Mouse (Mus musculus) liver, embryonic 12.5 days (tissue): ENCODE measurements at regions not wholly inside any gene's neighbourhood (a gene's known extent, or its start where the extent isn't known, plus 50 kb on each side); places are given as distances from the start of the nearest gene placed in this dataset.

Source experiments
- ATAC-seq: fragments of 200-750 bp; cut with Nextera tagmentation; 2 replicates; pipeline ENCODE4 v1.8.0; 2017; ENCODE audit warnings: moderate number of reproducible peaks, mild to moderate bottlenecking, moderate library complexity
- H3K27ac ChIP-seq: fragments of 300-500 bp; sonication (generic); 2 replicates; pipeline ENCODE4 v1.5.1; 2016; ENCODE audit warnings: mild to moderate bottlenecking
- H3K27me3 ChIP-seq: fragments of 300-500 bp; sonication (generic); replicated peaks from 2 replicates; pipeline ENCODE4 v1.6.1; 2016; ENCODE audit warnings: mild to moderate bottlenecking, moderate library complexity
- H3K36me3 ChIP-seq: fragments of 300-500 bp; sonication (generic); 2 replicates; pipeline ENCODE4 v1.6.1; 2016; ENCODE audit warnings: mild to moderate bottlenecking, moderate library complexity
- H3K4me1 ChIP-seq: fragments of 300-500 bp; sonication (generic); 2 replicates; pipeline ENCODE4 v1.6.1; 2016
- H3K4me2 ChIP-seq: fragments of 300-500 bp; sonication (generic); 2 replicates; pipeline ENCODE4 v1.6.1; 2016; ENCODE audit warnings: mild to moderate bottlenecking, moderate library complexity
- H3K4me3 ChIP-seq: fragments of 300-500 bp; sonication (generic); 2 replicates; pipeline ENCODE4 v1.5.1; 2016; ENCODE audit warnings: mild to moderate bottlenecking, moderate library complexity
- H3K9ac ChIP-seq: fragments of 300-500 bp; sonication (generic); 2 replicates; pipeline ENCODE4 v1.6.1; 2016; ENCODE audit warnings: mild to moderate bottlenecking, moderate library complexity
- H3K9me3 ChIP-seq: fragments of 300-500 bp; sonication (generic); replicated peaks from 2 replicates; pipeline ENCODE4 v1.6.1; 2016; ENCODE audit warnings: mild to moderate bottlenecking, moderate library complexity
- WGBS: fragments of 180-500 bp; shearing (Covaris S2); methylation state at CpG from one replicate; pipeline ENCODE4 v1.1.7; 2016; ENCODE audit not compliant: insufficient replicate concordance; 5-methylcytosine and 5-hydroxymethylcytosine counted together

DNA sequence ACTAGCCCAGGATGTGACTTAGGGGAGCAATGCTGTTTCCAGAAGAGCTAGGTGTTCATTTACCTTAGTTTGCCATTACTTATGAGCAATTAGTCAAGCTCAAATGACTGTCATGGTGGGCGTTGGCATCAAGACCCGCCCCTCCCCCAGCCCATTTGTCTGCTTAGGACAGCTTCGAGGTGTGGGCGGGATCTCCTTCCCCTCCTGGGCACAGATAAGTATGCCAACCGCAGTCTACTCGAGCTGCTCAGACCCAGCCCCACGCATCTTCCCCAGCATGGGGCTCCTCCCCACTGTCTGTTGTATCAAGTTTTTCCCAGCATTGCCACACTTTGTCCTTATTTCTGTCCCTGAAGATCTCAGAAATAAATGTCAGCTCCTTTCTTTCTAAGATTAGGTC lies 179.6 kb downstream of the Sp3 start:
- ATAC-seq: peak; percentile 70
- WGBS: 32% methylated on average over 7 of the region's 7 CpGs

DNA sequence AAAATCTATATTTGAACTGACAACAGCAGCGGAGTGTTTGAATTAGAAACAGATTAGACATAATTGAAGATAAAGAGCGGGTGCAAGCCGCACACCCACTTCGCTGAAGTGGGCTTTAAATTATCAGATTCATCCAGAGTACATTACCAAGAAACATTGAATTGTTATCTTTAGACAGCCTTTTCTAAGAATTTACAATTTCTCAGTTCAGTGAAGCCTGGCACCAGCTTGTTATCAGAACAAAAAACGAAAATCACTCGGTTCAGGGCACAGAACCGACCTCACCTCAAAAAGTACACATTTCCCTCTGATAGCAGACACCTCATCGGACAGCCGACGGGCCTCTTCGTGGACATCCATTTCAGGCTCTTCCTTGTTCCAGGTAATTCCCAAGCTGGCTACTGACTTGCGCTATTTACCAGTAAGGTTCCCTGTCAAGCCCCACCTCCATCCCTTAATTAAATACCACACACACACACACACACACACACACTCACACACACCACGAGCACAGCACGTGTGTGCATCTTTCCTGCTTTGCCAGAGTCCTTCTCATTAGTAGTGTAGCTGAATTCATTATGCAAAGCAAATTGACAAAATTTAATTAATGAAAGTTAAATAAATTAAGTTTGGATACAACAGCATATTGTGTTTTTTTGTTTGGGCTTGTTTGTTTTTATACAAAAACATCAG lies 166.8 kb downstream of the Sp3 start:
- peak overlapping the region; percentile 40 for H3K4me2 ChIP-seq
- H3K27me3 ChIP-seq: peaks cover 43% of the 10 kb centered on the region
- no peaks in the 10 kb centered on the region for H3K36me3 ChIP-seq
- peaks cover 15% of the 10 kb centered on the region; the same call in 1 of the 2 replicates for H3K4me1 ChIP-seq
- no peak overlapping the region for H3K9ac ChIP-seq
- no peak overlapping the region for H3K4me3 ChIP-seq
- H3K27ac ChIP-seq: no peak overlapping the region
- peak; percentile 80 for ATAC-seq
- 38% methylated on average over 14 of the region's 14 CpGs for WGBS
- H3K9me3 ChIP-seq: no peaks in the 10 kb centered on the region

More for the DNA sequence above, 179.6 kb downstream of the Sp3 start:
- Histone ChIP-seq H3K9ac (no peak overlapping the region), H3K9me3 (no peaks in the 10 kb centered on the region), H3K27me3 (0 out of 2 replicates have a peak, but pooled peaks cover 4% of the 10 kb centered on the region), H3K27ac (no peak overlapping the region), H3K4me1 (peaks cover 8% of the 10 kb centered on the region), H3K36me3 (no peaks in the 10 kb centered on the region), H3K4me2 (no peak overlapping the region), H3K4me3 (no peak overlapping the region)

DNA sequence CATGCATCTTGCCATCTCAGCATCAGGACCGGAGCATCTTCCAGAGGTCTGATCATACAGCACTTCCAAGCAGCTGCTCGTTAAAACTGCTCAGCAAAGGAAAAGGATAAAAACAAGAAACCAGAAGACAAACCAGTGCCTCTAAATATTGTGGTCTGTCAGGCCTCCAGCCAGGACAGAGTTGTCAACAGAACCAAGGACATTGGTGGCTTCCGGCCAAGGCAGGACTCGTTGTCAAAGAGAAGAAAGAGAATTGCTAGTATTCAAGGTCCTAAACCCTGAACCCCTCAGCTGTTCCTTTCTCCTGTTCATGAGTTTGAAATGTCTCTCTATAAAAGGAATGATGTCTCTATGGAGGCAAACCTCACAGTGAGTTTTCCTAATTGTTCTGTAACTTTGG lies 155.0 kb downstream of the Sp3 start:
- no peaks in the 10 kb centered on the region for H3K36me3 ChIP-seq
- no peak overlapping the region for H3K27ac ChIP-seq
- H3K4me3 ChIP-seq: no peak overlapping the region
- no peak for ATAC-seq
- no peak overlapping the region for H3K9ac ChIP-seq
- H3K27me3 ChIP-seq: no peaks in the 10 kb centered on the region
- H3K4me1 ChIP-seq: no peaks in the 10 kb centered on the region
- H3K9me3 ChIP-seq: no peaks in the 10 kb centered on the region
- H3K4me2 ChIP-seq: no peak overlapping the region
- 81% methylated on average over 4 of the region's 4 CpGs for WGBS

DNA sequence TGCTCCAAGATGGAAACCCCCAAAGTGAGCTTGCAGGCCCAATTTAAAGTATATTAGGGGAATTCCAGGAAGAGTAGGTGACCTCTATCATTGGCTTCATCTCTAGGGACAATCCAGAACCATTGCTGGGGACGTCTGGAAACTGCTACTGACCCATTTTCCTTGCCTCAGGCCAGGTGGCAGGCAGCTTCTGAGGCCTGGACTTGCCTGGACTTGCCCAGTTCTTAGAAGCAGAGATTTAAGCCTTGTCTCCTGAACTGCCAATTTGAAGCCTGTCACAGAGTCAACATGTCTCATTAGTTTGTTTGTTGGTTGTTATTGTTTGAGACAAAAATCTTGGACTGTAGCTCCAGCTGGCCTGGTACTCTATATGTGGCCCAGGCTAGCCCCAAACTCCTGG lies 151.1 kb downstream of the Sp3 start:
- no peaks in the 10 kb centered on the region for H3K9me3 ChIP-seq
- WGBS: 9% methylated on average over 1 of the region's 1 CpGs
- no peaks in the 10 kb centered on the region for H3K4me1 ChIP-seq
- H3K4me3 ChIP-seq: no peak overlapping the region
- no peak overlapping the region for H3K27ac ChIP-seq
- no peak overlapping the region for H3K4me2 ChIP-seq
- no peak overlapping the region for H3K9ac ChIP-seq
- H3K27me3 ChIP-seq: no peaks in the 10 kb centered on the region
- no peak for ATAC-seq
- no peaks in the 10 kb centered on the region for H3K36me3 ChIP-seq

DNA sequence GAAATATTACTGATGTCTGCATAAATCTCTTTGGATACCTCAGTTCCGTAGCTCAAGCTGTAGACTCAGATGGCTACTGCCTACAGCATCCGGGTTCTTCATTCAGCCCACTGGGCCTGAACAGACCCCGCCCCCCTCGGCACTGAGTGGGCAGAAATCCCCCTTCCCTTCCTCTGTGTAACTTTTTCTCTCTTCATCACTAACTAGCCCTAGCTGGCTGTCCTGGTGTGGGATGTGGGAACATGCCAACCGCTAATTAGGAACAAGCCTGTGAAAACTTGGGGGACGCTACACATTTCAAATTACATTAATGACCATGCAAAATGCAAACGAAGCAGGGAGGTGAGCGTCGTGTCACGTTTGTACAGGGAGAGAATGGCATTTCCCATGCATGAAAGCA lies 147.5 kb downstream of the Sp3 start:
- Histone ChIP-seq H3K27ac (no peak overlapping the region), H3K4me3 (no peak overlapping the region), H3K4me2 (no peak overlapping the region), H3K36me3 (no peaks in the 10 kb centered on the region), H3K9me3 (no peaks in the 10 kb centered on the region), H3K4me1 (no peaks in the 10 kb centered on the region), H3K9ac (no peak overlapping the region), H3K27me3 (no peaks in the 10 kb centered on the region)
- no peak for ATAC-seq
- 83% methylated on average over 10 of the region's 10 CpGs for WGBS

DNA sequence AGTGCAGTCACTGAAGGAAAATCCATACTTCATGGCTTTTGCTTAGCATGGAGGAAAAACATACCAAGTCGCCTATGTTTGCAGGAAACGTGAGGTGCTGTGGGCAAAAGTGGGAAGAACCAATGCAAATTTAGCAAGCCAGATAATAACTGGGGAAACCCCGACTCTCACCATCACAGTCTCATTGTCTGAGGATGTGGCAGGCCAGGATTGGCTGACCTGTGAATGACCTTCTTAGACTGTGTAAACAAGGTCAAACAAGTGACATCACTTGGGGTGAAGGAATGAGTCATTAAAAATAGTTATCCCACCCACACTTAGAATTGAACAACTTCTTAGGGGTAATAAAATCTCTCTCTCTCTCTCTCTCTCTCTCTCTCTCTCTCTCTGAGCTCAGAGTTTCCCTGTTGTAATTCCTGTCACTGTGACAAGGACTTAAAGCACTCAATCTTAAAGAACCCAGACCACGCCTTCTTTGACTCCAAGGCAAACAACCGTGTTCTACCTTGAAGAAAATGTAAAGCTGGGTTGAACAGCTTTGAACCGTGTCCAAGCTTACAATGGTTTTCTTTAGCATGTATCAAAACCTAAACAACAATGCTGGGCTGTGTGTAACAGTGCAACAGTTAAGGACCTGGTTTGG lies 142.0 kb downstream of the Sp3 start:
- Histone ChIP-seq H3K36me3 (no peaks in the 10 kb centered on the region), H3K27ac (no peak overlapping the region), H3K4me2 (no peak overlapping the region), H3K4me1 (0 out of 2 replicates have a peak, but pooled peaks cover 3% of the 10 kb centered on the region), H3K27me3 (0 out of 2 replicates have a peak, but pooled peaks cover 5% of the 10 kb centered on the region), H3K4me3 (no peak overlapping the region), H3K9ac (no peak overlapping the region), H3K9me3 (no peaks in the 10 kb centered on the region)
- 44% methylated on average over 6 of the region's 6 CpGs for WGBS
- no peak for ATAC-seq

DNA sequence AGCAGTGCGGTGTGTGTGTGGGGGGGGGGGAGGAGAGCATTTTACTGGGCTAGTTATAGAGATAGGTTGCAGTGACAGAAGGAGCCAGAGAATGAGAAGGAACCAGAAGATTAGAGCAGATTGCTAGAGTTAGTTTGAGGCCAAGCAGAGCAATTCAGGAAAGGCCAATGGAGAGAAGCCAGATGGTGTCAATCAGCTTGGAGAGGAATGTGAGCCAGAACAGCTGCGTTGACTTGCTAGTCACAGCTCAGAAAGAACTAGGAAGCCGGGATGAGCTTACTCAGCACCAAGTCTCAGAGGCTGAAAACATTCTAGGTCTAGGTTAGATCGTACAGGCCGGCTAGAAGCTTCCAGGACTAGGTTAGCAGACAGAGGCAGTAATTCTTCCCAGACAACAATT lies 140.6 kb downstream of the Sp3 start:
- Histone ChIP-seq H3K27ac (no peak overlapping the region), H3K9me3 (no peaks in the 10 kb centered on the region), H3K27me3 (0 out of 2 replicates have a peak, but pooled peaks cover 5% of the 10 kb centered on the region), H3K4me1 (0 out of 2 replicates have a peak, but pooled peaks cover 3% of the 10 kb centered on the region), H3K36me3 (no peaks in the 10 kb centered on the region), H3K9ac (no peak overlapping the region), H3K4me3 (no peak overlapping the region), H3K4me2 (no peak overlapping the region)
- no peak for ATAC-seq
- 63% methylated on average over 5 of the region's 5 CpGs for WGBS

DNA sequence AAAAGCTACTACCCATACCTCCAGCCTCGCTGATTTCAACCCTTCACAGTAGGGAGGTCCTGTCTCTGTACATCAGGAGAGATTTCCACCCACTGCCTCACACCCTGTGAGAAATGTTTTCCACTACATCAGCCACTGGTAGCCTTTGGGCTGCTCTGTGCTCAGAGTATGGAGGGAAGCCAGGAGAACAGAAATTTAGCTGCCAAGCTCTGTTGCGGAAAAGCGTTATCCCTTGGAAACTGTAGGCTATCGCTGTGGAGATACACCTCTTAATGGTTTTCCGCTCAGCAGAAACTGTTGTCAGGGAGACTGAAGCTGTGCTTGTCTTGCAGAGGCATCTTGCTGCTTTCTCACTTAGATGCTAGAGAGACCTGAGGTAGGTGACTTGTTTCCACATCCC lies 138.9 kb downstream of the Sp3 start:
- 81% methylated on average over 5 of the region's 5 CpGs for WGBS
- H3K27ac ChIP-seq: no peak overlapping the region
- no peak overlapping the region for H3K9ac ChIP-seq
- 0 out of 2 replicates have a peak, but pooled peaks cover 3% of the 10 kb centered on the region for H3K4me1 ChIP-seq
- H3K4me3 ChIP-seq: no peak overlapping the region
- H3K27me3 ChIP-seq: 0 out of 2 replicates have a peak, but pooled peaks cover 5% of the 10 kb centered on the region
- no peak overlapping the region for H3K4me2 ChIP-seq
- H3K36me3 ChIP-seq: no peaks in the 10 kb centered on the region
- no peaks in the 10 kb centered on the region for H3K9me3 ChIP-seq
- no peak for ATAC-seq

DNA sequence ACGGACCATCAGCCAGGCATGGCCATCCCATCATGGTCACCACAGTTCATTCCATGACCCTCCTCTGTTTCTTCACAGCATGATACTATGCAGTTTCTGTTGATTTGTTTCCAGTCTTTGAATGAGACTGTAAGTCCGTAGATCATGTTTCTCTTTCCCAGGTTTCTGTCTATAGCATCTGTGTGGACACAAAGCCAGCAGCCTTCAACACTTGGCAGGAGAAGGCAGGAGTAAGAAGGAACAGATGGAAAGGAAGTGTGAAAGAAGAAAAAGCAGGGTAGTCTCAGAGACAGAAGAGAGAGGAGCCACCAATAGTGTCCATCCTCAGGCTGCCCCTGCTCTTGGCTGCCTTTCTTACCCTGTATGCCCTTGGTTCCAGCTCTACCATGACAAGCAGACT lies 136.6 kb downstream of the Sp3 start:
- no peak overlapping the region for H3K4me3 ChIP-seq
- 0 out of 2 replicates have a peak, but pooled peaks cover 5% of the 10 kb centered on the region for H3K27me3 ChIP-seq
- no peak overlapping the region for H3K4me2 ChIP-seq
- H3K9me3 ChIP-seq: no peaks in the 10 kb centered on the region
- WGBS: 74% methylated on average over 2 of the region's 2 CpGs
- no peak overlapping the region for H3K9ac ChIP-seq
- no peak overlapping the region for H3K27ac ChIP-seq
- ATAC-seq: no peak
- H3K36me3 ChIP-seq: no peaks in the 10 kb centered on the region
- no peaks in the 10 kb centered on the region for H3K4me1 ChIP-seq

DNA sequence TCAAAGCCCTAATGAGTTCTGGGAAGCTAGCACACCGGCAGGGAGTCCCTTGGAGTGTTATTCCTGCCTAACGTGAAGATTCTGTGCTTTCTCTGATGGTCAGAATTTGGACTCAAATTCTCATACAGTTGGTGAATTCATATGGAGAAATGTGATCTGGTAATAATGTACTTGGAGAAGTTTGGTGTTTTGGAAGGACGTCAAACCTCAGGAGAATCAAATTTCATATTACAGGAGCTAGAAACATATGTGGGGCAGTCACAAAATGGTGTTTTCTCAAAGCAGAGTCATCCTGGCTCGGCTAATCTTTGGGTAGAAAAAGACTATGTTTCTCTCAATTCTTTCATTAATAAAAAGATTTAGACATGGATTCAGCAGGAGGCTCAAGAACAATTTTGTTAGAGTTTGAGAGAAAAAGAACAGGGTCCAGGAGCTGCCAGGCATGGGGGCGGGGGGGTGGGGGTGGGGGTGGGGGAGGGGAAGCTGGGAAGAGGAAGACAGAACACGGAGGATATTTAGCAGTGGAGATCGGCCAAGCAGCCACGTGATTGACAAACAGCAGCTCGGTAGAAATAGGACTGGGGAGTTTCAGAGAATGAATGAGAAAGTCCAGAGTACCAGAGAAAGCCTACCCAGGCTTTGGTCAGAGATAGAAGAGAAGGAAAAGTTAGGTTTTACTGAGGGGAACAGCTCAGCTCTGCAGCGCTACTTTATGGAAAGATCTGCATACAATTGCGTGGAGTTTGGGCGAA lies 130.6 kb downstream of the Sp3 start:
- Histone ChIP-seq H3K36me3 (no peaks in the 10 kb centered on the region), H3K27ac (no peak overlapping the region), H3K27me3 (no peaks in the 10 kb centered on the region), H3K9ac (no peak overlapping the region), H3K9me3 (no peaks in the 10 kb centered on the region), H3K4me2 (0 out of 2 replicates have a peak overlapping the region, but pooled peaks have one; percentile 5), H3K4me1 (0 out of 2 replicates have a peak, but pooled peaks cover 3% of the 10 kb centered on the region), H3K4me3 (no peak overlapping the region)
- no peak for ATAC-seq
- WGBS: 35% methylated on average over 12 of the region's 12 CpGs

DNA sequence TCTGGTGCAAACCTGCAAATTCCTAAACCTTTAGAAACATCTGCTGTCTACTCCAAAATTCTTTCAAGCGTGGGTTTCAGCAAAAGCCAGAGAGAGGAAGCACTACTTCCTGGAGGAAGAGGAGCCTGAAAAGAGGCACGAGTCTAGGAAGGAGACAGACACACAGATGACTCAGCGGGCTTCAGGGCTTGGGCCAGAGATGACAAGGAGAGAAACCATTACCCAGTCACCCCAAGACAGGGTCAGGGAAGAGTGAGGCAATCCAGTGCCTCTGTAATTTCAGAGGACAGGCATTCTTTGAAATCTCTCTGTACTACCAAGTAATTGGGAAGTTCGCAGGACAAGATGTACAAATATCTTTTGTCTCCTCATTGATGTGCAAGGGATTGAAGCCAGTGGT lies 127.7 kb downstream of the Sp3 start:
- Histone ChIP-seq H3K4me3 (no peak overlapping the region), H3K4me1 (0 out of 2 replicates have a peak, but pooled peaks cover 3% of the 10 kb centered on the region), H3K27ac (no peak overlapping the region), H3K9ac (no peak overlapping the region), H3K9me3 (no peaks in the 10 kb centered on the region), H3K27me3 (no peaks in the 10 kb centered on the region), H3K4me2 (no peak overlapping the region), H3K36me3 (no peaks in the 10 kb centered on the region)
- no peak for ATAC-seq
- 41% methylated on average over 4 of the region's 4 CpGs for WGBS
